Mouse (Mus musculus) G1E (cell line): Measurements from ENCODE around the gene Atp5g2.

Experiments used
- CTCF ChIP-seq: IDR thresholded peaks from 2 replicates; pipeline ENCODE4 v1.5.1; 2012; ENCODE audit warnings: low read depth, low read length, inconsistent platforms, mixed read lengths
- GATA1 ChIP-seq: IDR thresholded peaks from 2 replicates; pipeline ENCODE4 v1.6.1; 2012; ENCODE audit warnings: borderline replicate concordance, low read length, inconsistent platforms, mixed read lengths
- GATA2 ChIP-seq: IDR thresholded peaks from 2 replicates; pipeline ENCODE4 v1.6.1; 2012; ENCODE audit warnings: low read depth, low read length, inconsistent platforms, borderline replicate concordance
- POLR2AphosphoS5 ChIP-seq: IDR thresholded peaks from 2 replicates; pipeline ENCODE4 v1.6.1; 2012; ENCODE audit warnings: low read depth, low read length, inconsistent platforms; ENCODE audit not compliant: insufficient replicate concordance
- TAL1 ChIP-seq: conservative IDR thresholded peaks from 2 replicates; pipeline ENCODE4 v1.6.1; 2012; ENCODE audit warnings: low read depth, low read length, inconsistent platforms, mixed read lengths

DNA sequence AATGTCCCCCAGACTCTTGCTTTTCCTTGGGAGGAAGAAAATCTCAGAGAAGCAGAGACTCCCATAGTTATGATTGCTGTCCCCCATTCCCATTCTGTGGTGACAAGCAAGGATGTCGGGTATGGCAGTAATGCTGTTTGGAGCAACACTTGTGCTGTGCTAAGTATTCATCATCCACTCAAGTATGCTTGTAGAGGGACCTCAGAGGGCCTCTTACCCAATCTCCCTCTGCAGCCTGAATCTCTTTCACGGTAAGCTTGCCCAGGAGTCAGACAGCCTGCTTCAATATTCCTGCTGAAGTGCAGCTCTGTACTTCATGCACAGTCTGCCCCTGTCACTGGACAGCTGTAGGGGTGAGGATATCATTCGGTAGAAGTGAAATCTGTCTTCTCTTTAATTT lies 24.7 kb upstream of the Atp5g2 start:
- no peak for TF ChIP-seq CTCF
- TF ChIP-seq GATA1 = no peak
- TF ChIP-seq TAL1 = no peak
- no peak for TF ChIP-seq POLR2AphosphoS5
- TF ChIP-seq GATA2 = no peak
